Mouse (Mus musculus) adrenal gland, adult 2 months (tissue): ENCODE measurements around the gene Cacng2. TPM values are rescaled to one million over a fixed set of nuclear protein-coding genes. Genes with fewer than 3 reads are reported as not detected.
"Not testable (repeated sequence)": the region's sequence is repeated elsewhere in the genome, so short reads cannot be mapped to it uniquely, and the experiment has no call there.

ENCODE experiments used
- DNase-seq: peaks from one replicate; pipeline ENCODE4 v3.0.0; 2021
- polyA plus RNA-seq: library from polyadenylated mRNA; depleted of rRNA; stranded (reverse); fragments of >200 nt; gene quantifications from 2 replicates; pipeline ENCODE4 v1.2.3, GENCODE M21; 2012
- total RNA-seq, 2 experiments: library from RNA; stranded (reverse); gene quantifications; 2 replicates each; pipeline ENCODE4 v1.2.3; 2021

Cacng2 gene
- total and polyA plus RNA-seq, 3 experiments = 0.19 to 0.45 (median 0.32) TPM

DNA sequence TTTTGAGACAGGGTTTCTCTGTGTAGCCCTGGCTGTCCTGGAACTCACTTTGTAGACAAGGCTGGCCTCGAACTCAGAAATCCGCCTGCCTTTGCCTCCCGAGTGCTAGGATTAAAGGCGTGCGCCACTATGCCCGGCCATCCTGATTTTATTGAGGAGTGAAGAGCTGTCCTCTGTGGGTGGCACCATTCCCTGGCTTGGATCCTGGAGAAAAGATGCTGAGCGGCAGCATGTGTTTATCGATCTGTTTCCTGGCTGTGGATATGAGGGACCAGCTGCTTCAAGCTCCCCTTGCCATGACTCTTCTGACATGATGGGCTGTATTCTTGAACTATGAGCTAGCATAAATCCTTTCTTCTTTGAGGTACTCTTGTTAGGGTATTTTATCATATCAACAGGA, 111.6 kb downstream of the Cacng2 start:
- not testable (repeated sequence) for DNase-seq

- DNase-seq = peak; percentile 21
These were observed 115.9 kb downstream of the Cacng2 start for GRCm38 (mm10) chr15:78003929-78004328.

GRCm38 (mm10) chr15:78001400-78001799, 118.4 kb downstream of the Cacng2 start:
- DNase-seq = no peak

DNA sequence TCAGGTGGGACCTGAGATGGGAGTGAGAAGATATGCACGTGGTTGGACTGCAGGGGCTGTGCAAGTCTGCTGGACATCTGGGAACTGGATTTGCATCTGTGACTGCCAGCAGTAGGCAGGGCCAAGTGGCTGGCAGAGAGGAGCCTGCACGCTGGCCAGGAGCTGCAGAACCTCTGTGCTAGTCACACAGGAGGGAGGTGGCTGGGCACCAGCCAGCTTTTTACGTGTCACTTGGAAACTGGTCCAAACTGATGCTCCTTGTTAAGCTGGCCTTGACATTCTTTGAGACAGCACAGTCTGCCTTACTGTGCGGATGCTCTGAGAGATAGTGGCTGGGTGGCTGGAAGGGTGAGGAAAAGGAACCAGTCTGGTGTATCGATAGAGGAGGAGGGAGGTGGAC, 131.3 kb downstream of the Cacng2 start:
- DNase-seq = peak; percentile 93

- no peak for DNase-seq
These were observed 136.4 kb downstream of the Cacng2 start for GRCm38 (mm10) chr15:77983391-77983790.

GRCm38 (mm10) chr15:77982195-77982939, 137.5 kb downstream of the Cacng2 start:
- peak; percentile 87 for DNase-seq

DNA sequence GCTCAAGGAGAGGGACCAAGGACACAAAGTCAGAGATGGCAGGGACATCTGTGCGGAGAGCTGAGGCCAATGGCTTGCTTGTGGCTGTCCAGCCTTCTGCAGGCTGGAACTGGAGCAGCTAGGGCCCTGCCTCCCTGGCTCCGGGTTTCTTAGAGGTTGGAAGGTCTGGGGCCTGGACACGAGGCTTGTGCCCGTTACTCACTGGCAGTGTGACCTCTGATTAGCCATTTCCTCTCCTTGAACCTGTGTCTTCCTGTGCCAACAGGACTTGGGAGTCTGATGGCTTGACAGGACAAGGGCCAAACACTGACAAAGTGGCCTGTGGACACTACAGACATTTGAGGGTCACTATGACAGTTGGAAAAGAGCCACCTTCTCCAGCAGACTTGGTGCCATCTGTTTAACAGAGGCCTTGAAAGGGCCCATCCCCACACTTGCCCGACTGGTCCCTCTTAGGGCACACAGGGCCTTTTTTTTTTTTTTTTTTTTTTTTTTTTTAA, 138.6 kb downstream of the Cacng2 start:
- DNase-seq = peak; percentile 87

DNA sequence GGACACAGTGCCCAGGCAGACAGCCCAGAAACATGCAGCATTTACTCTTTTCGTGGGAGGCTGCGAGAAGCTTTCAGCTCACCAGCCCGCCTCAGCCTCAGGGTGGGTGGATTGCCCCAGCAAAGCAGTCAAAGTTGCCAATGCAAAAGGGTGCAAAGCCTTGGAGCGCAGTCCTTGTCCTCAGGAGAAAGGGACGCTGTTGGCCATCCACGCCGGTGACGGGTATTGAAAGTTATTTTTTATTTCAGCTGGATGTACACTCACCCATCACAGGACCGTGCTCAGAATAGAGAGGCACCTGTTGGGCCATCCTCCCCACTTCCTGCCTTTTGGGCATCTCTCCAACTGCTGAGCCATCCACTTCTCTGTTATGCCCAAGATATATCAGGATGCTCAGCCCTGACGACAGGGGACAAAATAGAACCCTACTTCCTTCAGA, 140.4 kb downstream of the Cacng2 start:
- DNase-seq = no peak

DNA sequence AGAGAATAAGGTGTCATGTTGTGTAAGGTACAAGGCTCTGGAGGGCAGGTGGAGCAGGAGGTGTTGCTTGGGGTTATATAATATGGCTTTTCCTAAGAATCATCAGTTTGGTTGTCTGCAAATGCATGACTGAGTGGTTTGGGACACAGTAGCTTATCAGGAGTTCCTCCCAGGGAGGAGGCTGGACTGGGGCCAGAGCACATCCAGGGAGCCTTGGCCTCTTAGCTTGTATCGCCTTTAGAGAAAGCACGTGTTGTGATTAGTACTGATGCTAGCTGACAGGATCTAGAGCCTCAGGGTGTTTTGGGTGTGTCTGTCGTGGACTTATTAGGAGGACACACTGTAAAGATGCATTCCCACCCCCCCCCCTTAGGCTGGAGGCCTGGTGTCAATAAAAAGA, 142.2 kb downstream of the Cacng2 start:
- DNase-seq = peak; percentile 81

- peak; percentile 27 for DNase-seq
These were observed 145.5 kb downstream of the Cacng2 start for GRCm38 (mm10) chr15:77974165-77974841.

DNA sequence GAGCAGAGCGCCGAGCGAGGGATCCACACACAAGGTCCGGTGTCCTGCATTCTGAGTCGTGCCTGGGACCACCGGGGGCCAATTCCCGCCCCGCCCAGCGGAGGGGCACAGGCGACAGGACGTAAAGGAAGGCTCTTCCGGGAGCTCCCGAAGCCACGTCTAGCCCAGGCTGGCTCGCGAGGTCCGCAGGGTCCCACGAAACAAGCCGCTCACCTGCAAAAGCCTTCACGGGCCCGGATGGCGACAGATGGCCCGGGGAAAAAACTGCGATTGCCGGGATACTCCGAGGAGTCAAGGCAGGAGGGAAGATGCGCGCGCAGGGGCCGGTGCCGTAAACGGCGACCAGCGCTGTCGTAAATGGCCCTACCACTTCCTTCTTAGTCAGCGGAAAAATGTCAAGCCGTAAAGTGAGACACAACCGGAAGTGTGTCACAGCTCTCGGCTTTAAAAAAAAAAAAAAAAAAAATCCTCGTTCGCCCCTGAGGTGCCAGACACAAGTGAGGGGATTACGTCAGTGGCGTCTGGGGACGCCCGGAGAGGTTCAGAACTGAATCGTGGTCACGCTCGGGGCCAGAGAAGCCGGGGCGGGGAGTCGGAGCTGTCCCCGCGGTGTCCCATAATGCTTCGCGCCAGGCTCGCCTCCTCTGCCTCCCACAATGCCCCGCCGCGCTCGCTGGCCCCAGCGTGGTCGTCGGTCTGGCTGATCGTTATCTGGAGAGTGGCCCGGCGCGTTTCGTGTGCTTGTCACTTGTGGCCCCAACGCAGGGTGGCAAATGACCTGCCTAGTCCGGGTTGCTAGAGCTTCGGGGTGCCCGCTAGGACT, 149.1 kb downstream of the Cacng2 start, which contains the start of gene Eif3d:
TSS of gene Eif3d (minus strand) at position 344 of the 823 bp plus-strand sequence.
- DNase-seq = peak; percentile 96

GRCm38 (mm10) chr15:77969940-77970469, 149.8 kb downstream of the Cacng2 start:
- DNase-seq = no peak

GRCm38 (mm10) chr15:77965117-77965528, 154.7 kb downstream of the Cacng2 start:
- DNase-seq = no peak

- DNase-seq = no peak
These were observed 157.4 kb downstream of the Cacng2 start for GRCm38 (mm10) chr15:77962447-77962846.

- DNase-seq = no peak
These were observed 159.1 kb downstream of the Cacng2 start for GRCm38 (mm10) chr15:77960693-77961092.

DNA sequence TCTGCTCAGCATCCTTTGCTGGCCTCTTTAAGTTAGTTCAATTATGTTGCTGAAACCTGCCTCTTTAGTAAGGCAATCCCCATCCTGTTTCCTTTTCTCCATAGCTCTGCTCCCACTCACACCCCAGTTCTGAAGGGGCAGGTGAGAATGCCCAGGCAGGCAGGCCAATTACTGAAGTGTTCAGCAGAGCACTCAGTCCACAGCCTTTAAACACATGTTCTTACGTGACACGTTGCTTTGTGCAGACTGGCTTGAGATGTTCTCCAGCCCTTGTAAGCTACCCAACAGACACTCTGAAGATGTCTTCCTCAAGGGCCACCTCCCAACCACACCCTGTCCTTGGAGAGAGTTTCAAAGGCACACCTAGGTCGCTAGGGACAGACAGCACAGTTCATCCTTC, 161.8 kb downstream of the Cacng2 start:
- no peak for DNase-seq

DNA sequence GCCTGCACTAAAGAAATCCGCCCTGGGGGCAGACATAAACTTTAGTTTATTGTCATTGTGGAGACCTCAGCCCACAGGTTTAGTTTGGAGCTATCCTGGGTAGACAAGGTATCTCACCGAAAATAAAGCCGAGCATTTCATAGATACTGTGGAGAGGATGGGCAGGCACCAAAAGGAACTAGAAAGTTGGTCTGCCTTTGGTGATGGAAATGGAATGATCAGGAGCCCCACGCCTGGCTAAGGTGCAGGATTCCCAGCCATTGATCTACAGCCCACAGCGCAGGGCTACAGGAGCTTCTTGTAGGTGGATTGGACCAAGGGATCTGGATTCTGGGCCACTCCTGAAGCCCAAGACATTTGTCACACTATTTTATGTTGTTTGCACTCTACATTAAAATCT, 162.2 kb downstream of the Cacng2 start:
- no peak for DNase-seq

- DNase-seq = peak; percentile 92
These were observed 163.4 kb downstream of the Cacng2 start, which contains the start of gene Foxred2 for GRCm38 (mm10) chr15:77956404-77956901. Foxred2 (minus strand) TSS chr15:77956722.

DNA sequence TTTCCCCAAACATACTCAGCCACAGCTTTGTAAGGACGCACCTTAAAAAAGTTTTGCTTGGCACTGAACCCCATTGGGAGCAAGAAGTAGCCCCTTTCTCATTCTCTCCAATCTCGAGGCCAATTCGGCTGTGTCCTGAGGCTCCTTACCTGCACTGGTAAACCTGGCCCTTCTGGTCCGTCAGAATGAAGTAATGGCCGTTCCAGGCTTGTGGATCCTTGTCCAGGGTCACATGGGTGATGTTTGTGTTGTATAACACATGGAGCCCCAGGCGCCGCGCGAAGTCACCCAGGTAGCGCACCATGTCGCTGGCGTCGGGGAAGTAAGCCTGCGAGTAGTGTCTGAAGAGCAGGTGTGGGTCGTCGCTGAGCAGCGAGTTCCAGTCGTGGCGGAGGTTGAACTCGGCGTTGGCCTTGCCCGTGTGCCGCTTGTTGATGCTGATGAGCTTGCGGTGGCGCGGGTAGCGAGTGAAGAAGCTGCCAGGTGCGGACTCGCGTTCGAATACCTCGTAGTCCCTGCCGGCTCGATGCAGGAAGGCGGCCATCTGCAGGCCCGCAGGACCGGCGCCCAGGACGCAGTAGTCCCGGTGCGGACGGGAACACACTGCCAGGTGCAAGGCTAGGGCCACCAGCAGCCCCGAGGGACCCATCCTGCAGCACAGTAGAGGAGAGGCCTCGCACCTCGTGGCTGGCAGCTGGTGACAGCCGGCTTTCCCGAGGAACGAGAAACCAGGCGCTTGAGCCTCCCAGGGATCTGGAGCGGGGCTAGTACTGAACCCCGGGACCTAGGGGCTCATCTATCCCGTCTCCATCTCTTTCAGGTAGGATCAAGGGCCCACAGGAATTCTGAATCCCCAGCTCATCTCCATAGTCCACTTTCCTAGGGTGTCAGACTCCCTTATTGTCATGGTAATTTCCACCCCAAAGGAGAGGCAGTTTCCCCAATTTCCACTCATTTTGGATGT, 164.1 kb downstream of the Cacng2 start:
- DNase-seq = peak; percentile 18

DNA sequence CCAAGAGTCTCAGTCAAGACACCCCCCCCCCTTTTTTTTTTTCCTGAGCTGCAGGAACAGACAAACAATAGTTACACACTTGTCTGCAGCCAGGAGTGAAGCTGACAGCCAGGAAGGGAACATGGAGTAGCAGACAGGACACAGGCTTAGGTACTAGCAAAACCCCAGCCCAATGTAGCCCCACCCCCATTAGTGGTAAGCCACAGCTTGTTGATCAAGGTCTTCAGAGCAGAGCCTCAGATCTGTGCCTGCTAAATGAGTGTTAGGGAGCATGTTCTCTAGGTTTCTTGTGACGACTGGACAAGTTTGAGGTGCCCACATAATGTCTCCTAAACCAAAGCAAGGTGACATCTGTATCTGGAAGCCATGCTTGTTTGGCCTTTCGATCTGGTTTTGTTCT, 165.5 kb downstream of the Cacng2 start:
- no peak for DNase-seq
